Mouse (Mus musculus) cerebellum, postnatal 4 days (tissue): ENCODE measurements around the gene Baat.
"Not testable (repeated sequence)": the region's sequence is repeated elsewhere in the genome, so short reads cannot be mapped to it uniquely, and the experiment has no call there.

Experiments used
- DNase-seq, 2 experiments: peaks; one replicate each; pipeline ENCODE4 v3.0.0; 2022; ENCODE audit warnings: low spot score in 2 of 2, mixed read lengths in 1 of 2

Baat gene

DNA sequence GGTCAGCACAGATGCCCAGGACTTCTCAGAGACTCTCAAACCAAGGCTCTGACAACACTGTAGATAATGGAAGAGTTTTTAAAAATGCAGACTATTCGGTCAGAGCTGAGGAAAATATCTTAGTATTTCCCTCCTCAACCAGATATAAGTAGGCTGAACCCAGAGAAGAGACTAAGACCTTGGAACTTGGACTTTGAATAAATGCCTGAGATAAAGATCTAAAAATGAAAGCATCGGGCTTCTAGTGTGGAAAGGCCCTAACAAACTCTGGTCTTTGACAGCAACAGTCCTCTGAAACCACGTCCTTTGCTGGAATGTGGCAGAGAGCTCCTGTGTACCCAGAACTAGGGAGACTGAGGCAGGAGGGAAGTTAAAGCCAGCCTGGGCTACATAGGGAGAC, at the start of gene Baat:
TSS of gene Baat (minus strand) at position 172 of the 400 bp plus-strand sequence.
- no peak for DNase-seq

DNA sequence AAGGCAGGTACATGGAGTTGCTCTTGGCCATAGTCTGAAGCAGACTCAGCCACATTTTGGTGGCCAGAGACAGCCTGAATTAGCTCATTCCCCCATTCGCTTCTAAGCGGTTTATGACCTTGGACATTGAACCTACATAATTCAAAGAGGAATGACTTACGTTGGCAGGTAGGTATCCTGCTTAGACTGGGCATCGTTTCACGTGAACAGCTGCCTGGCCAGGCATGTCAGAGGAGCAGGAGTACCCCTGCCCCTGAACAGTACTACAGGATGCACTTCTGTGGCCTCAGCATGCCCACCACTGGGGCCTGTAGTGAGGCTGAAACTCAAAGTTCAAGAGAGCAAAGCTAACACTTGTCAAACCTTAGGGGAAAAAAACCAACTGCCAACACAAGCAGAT, 47.0 kb upstream of the Baat start:
- no peak for DNase-seq

DNA sequence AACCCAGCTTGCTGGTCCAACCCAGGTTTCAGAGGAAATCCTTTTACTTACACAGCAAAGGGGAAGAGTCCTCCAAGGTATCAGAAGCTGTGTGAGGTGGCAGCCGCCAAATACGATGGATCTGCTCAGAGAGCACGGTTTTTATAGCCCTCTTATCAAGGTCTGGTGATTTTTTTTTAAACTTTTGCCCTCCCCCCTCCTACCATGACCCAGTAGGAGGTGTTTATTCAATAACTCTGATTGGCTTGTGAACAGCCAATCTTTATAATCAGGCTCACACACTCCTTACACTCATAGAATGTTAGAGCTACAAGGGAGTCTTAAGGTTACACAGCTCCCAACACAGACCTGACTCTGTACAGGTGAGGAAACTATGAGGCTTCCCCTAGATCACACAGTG, 43.0 kb upstream of the Baat start, which contains the start of gene Aldob:
TSS of gene Aldob (minus strand) at position 164 of the 400 bp plus-strand sequence.
- no peak for DNase-seq

DNA sequence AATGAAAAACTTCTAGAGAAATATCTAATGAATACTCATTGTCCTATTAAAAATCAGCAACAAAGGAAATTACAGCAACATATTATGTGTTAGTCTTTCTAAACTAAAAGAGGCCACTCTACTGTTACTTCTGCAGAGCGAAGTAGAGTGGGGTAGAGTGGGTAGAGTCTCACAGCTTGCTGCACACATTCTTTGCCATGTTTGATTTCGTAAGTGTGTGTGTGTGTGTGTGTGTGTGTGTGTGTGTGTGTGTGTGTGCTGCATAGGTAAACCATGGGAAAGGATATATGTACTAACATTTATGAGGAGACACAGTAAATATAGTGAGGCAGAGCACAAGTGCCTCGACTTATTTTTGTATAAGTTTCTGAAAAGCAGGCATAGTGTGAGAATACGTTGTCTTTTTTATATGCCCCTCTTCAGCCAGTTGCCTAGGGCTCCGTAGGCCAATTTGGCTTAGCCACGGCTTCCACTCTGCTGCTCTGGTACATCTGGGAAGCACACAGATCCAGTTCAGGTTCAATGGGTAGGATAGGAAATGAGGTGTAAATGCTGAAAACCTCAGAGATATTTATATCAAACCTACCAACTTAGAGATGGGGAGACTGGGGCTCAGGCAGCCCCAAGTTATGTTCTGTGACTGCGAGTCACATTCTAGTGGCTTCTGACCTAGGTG, 41.3 kb upstream of the Baat start:
- DNase-seq: no peak

DNA sequence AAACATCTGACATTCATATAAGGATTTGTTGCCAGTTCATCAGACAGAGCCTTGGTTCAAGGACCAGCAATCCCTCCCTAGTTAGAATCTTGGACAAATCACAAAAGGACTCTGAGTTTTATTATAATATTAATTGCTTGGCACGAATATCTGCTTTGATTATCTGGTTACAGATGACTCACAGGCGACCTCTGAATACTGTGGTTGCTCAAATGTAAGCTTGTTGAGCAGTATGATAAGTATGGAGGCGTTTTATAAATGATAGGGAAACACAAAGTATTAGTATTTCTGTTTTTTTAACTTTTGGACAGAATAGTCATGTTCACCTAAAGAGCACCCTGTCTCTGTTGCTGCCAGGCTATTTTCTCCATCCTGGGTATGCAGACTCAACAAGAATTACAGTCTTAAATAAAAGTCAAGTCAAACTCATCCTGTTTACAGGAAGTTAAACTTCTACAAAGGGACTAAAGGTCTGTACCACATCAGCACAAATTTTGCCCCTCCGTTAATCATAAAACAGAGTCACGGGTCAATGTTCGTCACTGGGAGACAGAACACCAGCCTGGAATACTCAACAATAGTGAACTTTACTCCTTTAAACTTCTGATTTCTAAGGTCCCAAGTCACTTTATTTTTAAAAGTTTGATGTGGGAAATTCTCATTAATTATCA, 40.7 kb upstream of the Baat start:
- no peak for DNase-seq

DNA sequence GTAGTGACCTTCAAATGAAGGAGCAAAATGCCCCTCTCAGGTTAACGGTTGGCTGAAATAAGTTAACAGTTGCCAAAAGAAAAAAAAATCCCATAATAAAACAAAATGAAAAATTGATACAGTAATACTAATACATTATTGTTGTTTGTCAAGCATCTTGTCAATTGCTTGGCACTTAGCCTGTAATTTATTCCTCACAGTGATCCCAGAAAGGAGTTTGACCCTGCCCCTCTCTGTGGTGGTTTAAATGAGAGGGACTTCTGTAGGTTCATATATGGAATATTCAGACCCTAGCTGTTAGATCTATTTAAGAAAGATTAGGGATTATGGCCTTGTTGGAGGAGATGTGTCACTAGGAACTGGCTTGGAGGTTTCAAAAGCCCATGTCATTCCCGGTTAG, 39.7 kb upstream of the Baat start:
- DNase-seq: no peak

DNA sequence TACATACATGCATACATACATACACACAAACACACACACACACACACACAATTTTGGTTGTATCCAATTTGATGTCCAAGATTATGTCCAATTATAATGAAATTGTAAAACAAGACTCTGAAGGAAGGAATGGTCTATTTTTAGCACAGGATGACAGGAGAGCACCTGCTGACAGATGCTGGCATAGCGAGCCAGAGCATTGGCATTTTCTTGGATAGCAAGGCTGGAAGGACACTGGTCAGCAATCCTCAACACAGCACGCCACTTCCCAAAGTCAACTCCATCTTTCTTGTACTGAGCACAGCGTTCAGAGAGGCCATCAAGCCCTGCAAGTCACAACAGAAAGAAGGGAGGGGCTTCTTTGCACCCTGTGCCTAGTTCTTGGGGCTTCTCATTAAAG, 34.6 kb upstream of the Baat start:
- DNase-seq: no peak

DNA sequence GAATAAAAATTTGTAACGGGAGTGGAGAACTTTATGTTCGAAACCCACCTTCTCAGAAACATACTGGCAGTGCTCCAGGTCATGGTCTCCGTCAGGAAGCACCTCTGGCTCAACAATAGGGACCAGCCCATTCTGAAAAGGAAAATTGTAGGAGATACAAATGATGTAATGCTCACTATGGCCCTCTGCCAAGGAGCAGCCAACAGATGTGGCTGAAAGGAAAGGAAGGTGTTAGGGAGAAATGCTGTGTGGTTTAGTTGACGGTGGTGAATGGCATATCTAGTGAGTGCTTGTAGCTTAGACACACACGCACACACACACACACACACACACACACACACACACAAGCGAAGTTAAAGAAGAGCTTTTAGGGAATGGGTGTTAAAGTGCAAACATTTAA, 33.3 kb upstream of the Baat start:
- DNase-seq: no peak

DNA sequence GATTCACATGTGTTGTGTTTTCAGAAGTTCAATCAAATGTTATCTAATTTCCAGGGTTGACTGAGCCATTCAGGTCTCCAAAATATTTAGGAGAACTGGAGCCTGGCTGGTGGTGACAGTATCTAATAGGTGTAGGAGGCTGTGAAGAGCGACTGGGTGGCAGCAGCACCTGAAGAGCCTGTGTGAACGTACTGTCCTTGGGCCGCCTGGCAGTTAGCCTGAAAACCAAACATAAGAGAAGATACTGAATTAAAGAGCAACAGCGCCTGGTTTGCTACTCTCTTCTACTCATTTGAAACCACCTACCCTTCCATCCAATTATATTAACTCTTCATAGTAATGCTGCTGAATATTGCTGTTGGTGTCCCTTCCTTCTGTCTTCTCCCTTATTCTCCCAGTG, 30.3 kb upstream of the Baat start:
- no peak for DNase-seq

DNA sequence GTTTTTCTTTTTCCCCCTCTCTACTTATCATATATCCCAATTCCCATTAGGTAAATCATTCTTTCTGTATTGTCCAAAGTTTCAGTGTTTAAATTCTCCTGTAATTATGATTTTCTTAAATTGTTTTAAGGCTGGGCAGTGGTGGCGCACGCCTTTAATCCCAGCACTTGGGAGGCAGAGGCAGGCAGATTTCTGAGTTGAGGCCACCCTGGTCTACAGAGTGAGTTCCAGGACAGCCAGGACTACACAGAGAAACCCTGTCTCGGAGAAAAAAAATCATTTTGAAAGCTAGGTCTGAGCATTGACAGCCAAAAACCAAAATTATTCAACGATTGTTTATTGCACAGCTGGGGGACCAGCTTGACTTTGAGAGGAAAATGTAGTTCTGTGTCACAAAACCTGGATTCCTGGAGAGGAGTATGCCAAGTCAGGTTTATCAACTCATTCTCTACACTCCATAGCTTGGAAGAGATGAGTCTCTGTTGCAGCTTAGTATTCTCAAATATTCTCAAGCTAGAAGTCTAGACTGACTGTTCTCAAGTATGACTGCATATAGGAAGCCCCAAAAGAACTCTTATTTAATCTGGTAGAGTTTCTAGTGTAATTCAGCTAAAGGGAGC, 29.4 kb upstream of the Baat start:
- no peak for DNase-seq

DNA sequence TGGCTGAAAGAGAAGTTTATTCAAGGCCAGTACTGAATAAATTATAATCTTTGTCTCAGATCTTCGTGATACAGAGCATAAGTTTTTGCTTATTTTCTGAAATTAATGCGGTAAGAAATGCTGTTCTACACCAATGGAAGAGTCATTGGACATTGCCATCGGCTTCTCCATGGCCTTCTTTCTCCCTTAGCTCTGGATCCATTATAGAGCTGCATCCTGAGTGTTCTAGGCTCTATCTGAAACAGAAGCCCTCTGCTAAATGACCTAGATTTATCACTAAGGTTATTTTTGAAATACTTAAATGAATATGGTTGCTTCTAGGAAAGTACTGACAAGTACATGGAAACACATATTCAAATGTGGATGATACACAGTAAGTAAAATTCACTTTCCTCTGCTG, 28.7 kb upstream of the Baat start:
- no peak for DNase-seq

DNA sequence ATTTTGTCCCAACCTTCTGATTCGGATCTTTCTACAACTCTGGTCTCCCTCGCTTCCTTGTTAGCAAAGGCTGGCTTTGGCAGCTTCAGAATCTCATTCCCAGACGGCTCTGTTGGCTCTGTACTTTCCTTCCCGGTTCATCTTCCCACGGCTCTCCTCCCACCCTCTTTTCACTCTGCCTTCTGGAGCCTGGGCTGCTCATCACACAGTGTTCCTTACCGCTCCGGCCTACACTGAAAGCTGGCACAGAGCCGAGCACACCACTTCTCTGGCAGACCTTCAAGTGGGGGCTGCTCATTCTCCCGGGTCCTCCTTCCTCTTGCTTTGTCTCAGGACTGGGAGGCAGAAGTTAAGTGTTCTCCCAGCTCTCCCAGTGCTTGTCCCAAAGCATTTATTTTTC, 16.2 kb upstream of the Baat start:
- DNase-seq: peak in 1 of 2 experiments; percentile 19

DNA sequence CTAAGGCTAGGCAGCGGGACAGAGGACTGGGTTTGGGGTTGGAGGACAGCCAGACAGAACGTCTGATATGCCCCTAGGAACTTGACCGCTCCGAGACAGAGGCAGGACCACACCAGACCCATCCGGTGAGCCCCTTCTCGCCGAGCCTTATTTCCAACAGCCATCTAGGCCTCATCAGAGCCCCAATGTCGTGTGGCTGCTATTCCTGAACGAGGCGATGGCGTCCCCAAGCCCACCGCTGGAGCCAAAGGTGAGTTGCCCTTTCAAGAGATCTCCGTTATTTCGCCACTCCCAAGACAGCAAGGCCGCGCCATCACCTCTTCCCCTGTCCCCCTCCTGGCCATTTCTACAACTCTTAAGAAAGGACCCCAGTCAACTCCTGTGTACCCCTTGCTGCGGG, 15.0 kb upstream of the Baat start:
- DNase-seq: no peak

DNA sequence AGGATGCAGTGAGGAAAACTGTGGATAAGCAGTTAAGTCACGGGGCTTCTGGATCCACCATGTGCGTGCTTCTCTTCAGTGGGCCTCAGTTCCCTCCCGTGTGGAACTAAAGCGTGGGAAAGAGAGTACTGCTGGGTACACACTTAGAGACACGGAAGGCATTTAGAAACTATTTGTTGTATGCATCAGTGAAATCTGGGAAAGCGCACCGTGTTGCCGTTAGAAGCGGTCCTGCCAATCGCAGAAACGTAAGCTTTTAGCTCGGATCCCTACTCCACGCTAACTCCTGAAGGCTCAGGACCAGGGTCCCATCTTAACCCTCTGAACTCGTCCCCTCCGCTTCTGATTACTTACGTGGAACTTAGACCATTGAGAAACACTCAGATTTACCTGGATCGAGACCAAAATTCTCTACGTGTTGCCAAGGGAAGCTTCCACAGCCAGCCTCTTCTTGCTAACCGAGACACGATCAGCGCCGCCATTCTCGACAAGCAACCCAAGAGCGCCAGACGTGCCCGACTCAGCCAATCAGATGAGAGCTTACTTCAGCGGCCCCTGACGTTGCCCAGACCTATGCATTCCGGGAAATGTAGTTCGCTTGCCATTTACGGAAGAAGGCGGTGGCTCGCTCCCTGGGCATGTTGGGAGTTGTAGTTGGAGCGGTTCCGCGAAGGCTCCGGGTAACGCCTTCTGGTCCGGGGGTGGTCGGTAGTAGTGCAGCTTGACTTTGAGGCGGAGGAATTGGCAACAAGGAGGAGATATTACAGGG, 14.4 kb upstream of the Baat start, which contains the start of the genes Mrpl50 and Zfp189:
TSS of gene Mrpl50 (minus strand) at position 522 of the 769 bp plus-strand sequence.
TSS of gene Zfp189 (plus strand) at position 605 of the 769 bp plus-strand sequence.
- peak; percentile 66 to 89 for DNase-seq

DNA sequence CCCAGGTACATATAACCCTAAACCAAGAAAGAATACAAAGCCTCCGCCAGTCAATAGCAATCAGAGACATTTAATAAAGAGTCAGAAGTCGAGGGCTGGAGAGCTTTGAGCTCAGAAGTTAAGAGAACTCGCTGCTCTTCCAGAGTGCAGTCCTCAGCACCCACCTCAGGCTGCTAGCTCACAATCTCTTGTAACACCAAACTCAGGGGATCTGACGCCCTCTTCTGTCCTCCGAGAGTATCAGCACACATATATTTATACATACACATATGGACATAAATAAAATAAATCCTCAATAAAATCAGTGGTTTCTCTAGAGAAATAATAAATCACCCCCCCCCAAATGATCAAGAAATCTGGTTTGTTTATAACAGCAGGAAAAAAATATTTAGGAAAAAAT, 13.1 kb upstream of the Baat start:
- DNase-seq: no peak

DNA sequence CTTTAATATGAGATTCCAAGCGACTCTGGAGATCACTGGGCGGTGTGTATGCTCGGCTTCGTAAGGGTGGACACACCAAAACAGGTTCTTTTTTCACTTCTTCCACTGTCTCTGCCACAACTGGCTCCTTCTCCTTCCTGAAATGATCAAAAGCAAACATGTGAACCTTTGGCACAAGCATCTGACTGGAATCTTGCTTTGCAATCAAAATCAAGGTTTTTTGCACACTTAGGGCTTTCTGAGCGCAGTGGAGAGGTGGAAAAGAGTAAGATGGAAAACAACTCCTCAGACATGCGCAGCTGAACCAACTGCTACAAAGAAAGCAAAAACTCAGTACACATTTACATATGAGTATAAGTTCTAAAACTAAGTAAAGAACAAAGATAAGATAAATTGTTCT, 8.1 kb upstream of the Baat start:
- no peak for DNase-seq

DNA sequence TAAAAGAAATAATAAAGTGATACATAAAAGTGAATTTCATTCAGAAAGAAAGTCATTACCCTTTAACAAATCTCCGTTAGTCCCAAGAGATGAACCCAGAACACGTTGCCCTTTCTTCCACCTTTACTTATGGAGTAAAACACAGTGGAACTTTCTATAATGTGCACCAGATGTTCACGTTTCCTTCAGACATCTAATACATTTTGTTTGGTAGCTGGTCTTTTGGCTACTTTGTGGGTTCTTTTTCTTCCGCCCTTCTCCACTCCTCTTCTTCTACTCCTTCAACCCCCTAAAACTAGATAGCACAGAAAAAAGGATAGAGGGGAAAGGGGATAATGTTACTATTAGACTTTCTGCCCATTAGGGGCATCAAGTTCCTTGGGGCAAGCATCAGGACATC, 6.3 kb upstream of the Baat start:
- DNase-seq: no peak

DNA sequence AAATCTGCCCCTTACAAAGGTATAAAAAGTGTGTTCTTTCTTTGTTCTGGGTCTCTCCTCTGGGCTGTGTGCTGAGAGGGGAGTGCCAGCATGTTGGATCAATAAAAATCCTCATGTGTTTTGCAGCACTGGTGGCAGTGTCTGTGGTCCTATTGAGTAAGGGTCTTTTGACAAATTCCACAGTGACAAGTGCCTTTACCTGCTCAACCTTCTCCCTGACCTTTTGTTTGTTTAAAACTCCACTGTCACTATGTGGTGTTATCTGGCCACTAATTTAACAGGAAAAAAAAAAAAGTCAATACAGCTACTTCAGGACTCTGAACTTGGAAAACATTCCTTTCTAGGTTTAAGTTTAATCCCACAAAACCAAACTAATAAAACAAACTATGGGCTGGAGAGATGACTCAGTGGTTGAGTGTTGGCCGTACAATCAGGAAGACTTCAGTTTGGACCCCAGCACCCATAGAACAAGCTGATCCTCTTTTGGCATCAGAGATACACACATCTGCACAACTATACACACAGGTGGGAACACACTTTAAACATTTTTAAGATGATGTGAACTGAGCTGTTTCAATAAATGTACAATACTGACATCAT, 4.0 kb upstream of the Baat start:
- DNase-seq: not testable (repeated sequence)

DNA sequence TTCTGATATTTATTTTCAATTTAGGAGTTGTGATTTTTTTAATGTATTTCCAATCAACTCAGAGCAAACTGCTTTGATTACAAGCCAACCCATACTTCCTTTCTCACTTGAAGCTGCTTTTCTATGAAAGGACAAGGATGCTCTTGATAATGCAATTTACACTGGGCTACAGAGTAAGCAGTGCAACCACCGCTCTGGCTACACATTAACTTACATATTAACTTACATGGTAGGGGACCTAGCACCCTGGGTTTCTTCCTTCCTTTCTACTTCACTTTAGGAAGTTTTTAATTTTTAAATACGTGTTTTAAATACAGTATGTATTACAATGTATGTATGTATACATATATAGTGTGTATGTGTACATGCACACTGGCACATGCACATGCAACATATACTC, 2.8 kb upstream of the Baat start:
- DNase-seq: no peak

DNA sequence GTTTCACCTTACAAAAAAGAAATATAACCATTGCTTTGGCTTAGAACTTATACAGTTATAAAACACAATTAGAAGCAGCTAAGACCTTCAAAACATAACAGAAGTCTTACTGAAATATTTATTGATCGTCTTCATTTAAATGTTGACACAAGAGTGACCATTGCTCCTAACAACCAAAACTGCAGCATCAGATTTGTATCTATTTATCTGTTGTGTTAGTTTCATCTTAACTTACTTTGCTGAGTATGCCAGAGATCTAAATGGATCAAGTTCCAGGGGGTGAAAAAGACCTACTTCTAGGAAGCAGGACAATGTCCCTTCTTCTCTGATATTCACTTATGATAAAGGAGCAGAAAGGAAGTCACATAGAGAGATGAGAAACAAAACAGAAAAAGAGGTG, 2.8 kb downstream of the Baat start:
- DNase-seq: no peak

DNA sequence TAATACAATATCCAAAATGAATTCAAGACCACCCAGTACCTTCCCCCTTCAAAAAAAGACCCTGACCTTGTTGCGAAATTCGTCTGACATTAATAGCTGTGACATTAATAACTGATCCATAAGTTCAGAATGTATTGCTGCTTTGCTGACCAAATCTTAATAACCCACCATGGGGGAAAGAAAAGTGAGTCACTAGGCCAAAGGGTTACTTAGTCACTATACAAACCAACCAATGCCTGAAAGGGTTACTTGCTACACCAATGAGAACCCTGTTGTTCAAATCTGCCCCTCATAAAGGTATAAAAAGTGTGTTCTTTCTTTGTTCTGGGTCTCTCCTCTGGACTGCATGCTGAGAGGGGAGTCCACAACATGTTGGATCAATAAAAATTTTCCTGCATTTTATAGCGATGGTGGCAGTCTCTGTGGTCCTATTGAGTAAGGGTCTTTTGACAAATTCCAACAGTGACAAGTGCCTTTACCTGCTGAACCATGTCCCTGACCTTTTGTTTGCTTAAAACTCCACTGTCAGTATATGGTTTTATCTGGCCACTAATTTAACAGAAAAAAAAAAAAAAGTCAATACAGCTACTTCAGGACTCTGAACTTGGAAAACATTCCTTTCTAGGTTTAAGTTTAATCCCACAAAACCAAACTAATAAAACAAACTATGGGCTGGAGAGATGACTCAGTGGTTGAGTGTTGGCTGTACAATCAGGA, 20.3 kb downstream of the Baat start:
- not testable (repeated sequence) for DNase-seq
